Mouse (Mus musculus): ENCODE measurements around the gene Dpp8. TPM values are rescaled to one million over a fixed set of nuclear protein-coding genes. Genes with fewer than 3 reads are reported as not detected.
A peak's percentile ranks its signal among the peaks of the same experiment; 100 is the strongest.

The Dpp8 gene
- polyA plus RNA-seq, 1 experiment from 2014 or later, result 17.7 TPM

DNA sequence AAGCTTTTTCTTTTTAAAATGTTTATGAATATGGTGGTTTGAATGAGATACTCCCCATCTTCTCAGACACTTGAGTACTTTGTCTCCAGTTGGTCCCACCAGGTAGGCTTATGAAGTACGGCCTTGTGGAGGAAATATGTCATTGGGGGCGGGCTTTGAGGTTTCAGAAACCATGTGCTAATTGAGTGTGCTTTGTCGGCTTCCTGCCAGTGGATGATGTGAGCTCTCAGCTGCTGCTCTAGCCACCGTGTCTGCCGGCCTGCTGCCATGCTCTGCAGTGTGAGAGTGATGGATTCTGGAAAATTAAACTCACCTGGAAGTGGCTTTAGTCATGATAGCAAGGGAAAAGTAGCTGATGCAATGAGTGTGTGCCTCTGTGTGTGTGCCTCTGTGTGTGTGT is 55.3 kb downstream of the Dpp8 start:
- 13% methylated on average over 5 of the region's 5 CpGs for WGBS (ENCODE audit: insufficient replicate concordance)
- H3K9ac ChIP-seq, result no peak overlapping the region
- ATAC-seq (ENCODE audit: insufficient read depth), result no peak
- peaks cover 29% of the 10 kb centered on the region for H3K4me1 ChIP-seq (replicated peaks)
- H3K27me3 ChIP-seq, result no peaks in the 10 kb centered on the region
- H3K36me3 ChIP-seq (replicated peaks), result peaks cover 19% of the 10 kb centered on the region
- H3K4me2 ChIP-seq, result no peak overlapping the region
- H3K9me3 ChIP-seq (replicated peaks), result no peaks in the 10 kb centered on the region
- H3K4me3 ChIP-seq (replicated peaks), result no peak overlapping the region
- no peak overlapping the region for H3K27ac ChIP-seq (replicated peaks)

DNA sequence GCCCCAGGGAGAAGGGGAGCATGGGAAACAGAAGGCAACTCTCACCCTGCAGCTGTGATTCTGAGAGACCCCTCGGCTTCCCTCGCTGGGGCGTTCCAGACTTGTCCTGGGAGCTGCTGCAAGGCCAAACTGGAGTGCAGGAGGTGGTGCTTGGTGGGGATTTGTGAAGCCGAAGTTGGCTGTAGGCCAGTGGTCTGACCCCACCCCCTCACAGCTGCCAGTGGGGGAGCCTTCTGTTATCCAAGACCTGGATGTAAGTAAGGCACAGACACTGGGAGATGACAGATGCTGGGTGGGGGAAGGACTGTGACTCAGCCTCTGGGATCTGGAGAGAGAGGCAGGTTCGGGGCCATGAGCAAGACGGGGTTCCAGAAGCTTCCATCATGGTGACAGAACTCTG is 62.0 kb downstream of the Dpp8 start:
- H3K4me2 ChIP-seq, result no peak overlapping the region
- ATAC-seq (ENCODE audit: insufficient read depth), result no peak

DNA sequence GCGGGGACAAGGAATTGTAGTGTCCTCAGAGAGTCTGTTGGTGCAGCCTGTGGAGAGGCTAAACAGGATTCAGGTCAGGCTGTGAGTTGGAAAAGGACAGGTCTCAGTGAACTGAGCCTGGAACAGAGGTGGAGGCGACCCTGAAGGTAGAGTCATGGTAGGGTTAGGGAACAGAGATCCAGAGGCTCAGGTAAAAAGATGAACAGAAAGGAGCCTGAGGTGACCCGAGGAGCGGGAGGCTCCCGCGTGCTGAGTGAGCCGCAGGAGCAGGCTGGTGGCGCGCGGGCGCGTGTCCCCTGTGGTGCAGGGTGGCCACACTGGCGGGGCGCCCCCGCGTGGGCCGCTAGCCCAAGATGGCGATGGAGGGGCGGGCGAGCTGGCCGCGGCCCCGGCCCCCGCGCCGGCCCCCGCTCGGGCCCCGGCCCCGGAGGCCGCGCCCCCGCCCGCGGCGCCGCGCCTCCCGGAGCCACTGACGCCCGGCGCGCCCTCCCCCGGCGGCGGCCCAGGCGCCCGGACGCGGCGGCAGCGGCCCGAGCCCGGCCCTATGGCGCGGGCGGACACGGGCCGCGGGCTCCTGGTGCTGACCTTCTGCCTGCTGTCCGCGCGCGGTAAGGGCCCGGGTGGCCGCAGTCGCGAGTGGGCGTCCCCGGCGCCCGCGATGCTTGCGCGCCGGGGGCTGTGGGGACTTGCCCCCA is 68.9 kb downstream of the Dpp8 start, which contains the start of gene Igdcc4:
TSS of gene Igdcc4 (plus strand) at position 496 of the 695 bp plus-strand sequence.
- Histone ChIP-seq H3K4me2 (peak within 1 kb of the TSS; percentile 67), H3K4me3 (replicated peaks) (peak within 1 kb of the TSS; percentile 58), H3K4me1 (replicated peaks) (peaks cover 20% of the 10 kb centered on the region), H3K27ac (replicated peaks) (peak within 1 kb of the TSS; percentile 83), H3K36me3 (replicated peaks) (no peaks in the 10 kb centered on the region), H3K27me3 (peaks cover 57% of the 10 kb centered on the region), H3K9ac (peak within 1 kb of the TSS; percentile 39), H3K9me3 (replicated peaks) (no peaks in the 10 kb centered on the region)
- WGBS (ENCODE audit: insufficient replicate concordance), result 3% methylated on average over 61 of the region's 76 CpGs
- ATAC-seq (ENCODE audit: insufficient read depth), result peak; percentile 26; the same call in 1 of the 2 replicates

More for the DNA sequence above, 62.0 kb downstream of the Dpp8 start:
- no peak overlapping the region for H3K4me3 ChIP-seq (replicated peaks)
- 0 out of 2 replicates have a peak, but pooled peaks cover 3% of the 10 kb centered on the region for H3K4me1 ChIP-seq (replicated peaks)
- H3K9ac ChIP-seq, result no peak overlapping the region
- no peaks in the 10 kb centered on the region for H3K36me3 ChIP-seq (replicated peaks)
- 65% methylated on average over 6 of the region's 6 CpGs for WGBS (ENCODE audit: insufficient replicate concordance)
- H3K9me3 ChIP-seq (replicated peaks), result no peaks in the 10 kb centered on the region
- no peak overlapping the region for H3K27ac ChIP-seq (replicated peaks)
- H3K27me3 ChIP-seq, result peaks cover 7% of the 10 kb centered on the region; the same call in 1 of the 2 replicates

GRCm38 (mm10) chr9:65101686-65102376 is 69.6 kb downstream of the Dpp8 start:
- Histone ChIP-seq H3K4me1 (replicated peaks) (peaks cover 20% of the 10 kb centered on the region), H3K27me3 (peaks cover 62% of the 10 kb centered on the region), H3K4me2 (peak overlapping the region; percentile 67), H3K27ac (replicated peaks) (peak overlapping the region; percentile 83), H3K36me3 (replicated peaks) (no peaks in the 10 kb centered on the region), H3K9ac (peak overlapping the region; percentile 39), H3K9me3 (replicated peaks) (no peaks in the 10 kb centered on the region), H3K4me3 (replicated peaks) (peak overlapping the region; percentile 58)
- ATAC-seq (ENCODE audit: insufficient read depth), result peak; percentile 76
- WGBS (ENCODE audit: insufficient replicate concordance), result under 1% methylated on average over 39 of the region's 39 CpGs

DNA sequence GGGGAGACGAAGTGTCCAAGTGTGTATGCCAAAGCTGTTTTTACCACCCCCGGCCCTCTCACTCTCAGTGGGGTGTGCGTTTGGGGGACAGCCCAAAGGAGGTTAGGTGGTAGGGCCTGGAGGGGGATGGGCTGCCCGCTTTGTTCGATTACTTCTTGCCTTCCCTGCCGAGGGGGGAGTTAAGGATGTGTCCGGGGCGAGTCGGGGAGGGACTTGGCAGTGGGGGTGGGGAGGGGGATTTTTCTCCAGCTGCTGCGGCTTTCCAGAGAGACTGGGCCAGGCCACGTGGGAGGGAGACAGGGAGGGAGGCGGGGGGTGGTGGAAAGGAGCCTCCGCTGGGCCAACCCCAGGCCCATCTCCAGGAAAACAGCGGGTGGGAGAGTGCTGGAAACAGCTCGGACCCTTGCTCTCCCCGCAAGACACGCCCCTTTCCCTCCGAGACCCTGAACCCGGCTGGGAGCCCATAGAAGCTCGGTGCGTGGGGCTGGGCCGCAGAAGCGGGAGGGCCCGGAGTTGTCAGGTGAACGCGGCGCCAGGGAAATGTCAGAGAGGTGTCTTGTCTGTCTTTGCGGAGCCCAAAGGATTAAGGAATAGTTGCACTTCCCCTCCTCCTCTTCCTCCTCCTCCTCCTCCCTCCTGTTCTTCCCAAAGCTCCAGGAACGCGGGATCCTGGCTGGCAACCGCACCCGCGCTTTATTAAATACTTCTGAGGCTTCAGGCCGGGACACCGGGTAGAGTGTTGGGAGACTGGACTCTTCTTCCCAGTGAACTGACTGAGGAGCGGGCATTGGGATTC is 70.4 kb downstream of the Dpp8 start:
- Histone ChIP-seq H3K9ac (peak overlapping the region; percentile 27; the same call in 1 of the 2 replicates), H3K36me3 (replicated peaks) (no peaks in the 10 kb centered on the region), H3K4me3 (replicated peaks) (peak overlapping the region; percentile 58), H3K27ac (replicated peaks) (peak overlapping the region; percentile 83), H3K27me3 (peaks cover 66% of the 10 kb centered on the region), H3K4me2 (peak overlapping the region; percentile 67), H3K4me1 (replicated peaks) (peaks cover 20% of the 10 kb centered on the region), H3K9me3 (replicated peaks) (no peaks in the 10 kb centered on the region)
- ATAC-seq (ENCODE audit: insufficient read depth), result peak; percentile 26; the same call in 1 of the 2 replicates
- 11% methylated on average over 36 of the region's 36 CpGs for WGBS (ENCODE audit: insufficient replicate concordance)

GRCm38 (mm10) chr9:65103173-65103752 is 71.0 kb downstream of the Dpp8 start:
- no peaks in the 10 kb centered on the region for H3K9me3 ChIP-seq (replicated peaks)
- peak overlapping the region; percentile 67 for H3K4me2 ChIP-seq
- H3K27me3 ChIP-seq, result peaks cover 70% of the 10 kb centered on the region
- peaks cover 20% of the 10 kb centered on the region for H3K4me1 ChIP-seq (replicated peaks)
- H3K36me3 ChIP-seq (replicated peaks), result no peaks in the 10 kb centered on the region
- WGBS (ENCODE audit: insufficient replicate concordance), result 25% methylated on average over 8 of the region's 8 CpGs
- peak overlapping the region; percentile 58 for H3K4me3 ChIP-seq (replicated peaks)
- ATAC-seq (ENCODE audit: insufficient read depth), result no peak
- H3K27ac ChIP-seq (replicated peaks), result peak overlapping the region; percentile 83
- 0 out of 2 replicates have a peak overlapping the region, but pooled peaks have one; percentile 25 for H3K9ac ChIP-seq

GRCm38 (mm10) chr9:65106821-65107220 is 74.6 kb downstream of the Dpp8 start:
- H3K27ac ChIP-seq (replicated peaks), result no peak overlapping the region

DNA sequence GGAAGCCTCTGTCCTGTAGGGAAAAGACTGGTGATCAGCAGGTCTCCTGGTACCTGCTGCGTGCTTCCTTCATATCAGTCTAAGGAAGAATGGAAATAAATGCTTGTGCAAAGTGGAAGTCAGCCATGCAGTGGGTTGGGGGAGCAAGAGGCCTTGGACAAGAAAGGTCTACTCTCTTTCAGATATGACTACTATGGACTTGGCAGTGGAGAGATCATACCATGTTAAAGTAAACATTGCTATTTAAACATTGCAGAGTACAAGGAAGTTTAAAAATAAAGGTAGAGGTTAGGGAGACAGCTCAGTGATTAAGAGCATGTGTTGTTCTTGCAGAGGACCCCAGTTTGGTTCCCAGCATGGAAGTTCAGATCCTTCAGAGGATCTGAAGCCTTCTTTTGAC is 75.7 kb downstream of the Dpp8 start:
- Histone ChIP-seq H3K4me1 (replicated peaks) (peaks cover 18% of the 10 kb centered on the region; the same call in 1 of the 2 replicates), H3K36me3 (replicated peaks) (no peaks in the 10 kb centered on the region), H3K4me2 (no peak overlapping the region), H3K4me3 (replicated peaks) (no peak overlapping the region), H3K9me3 (replicated peaks) (no peaks in the 10 kb centered on the region), H3K27me3 (peaks cover 47% of the 10 kb centered on the region), H3K9ac (no peak overlapping the region), H3K27ac (replicated peaks) (no peak overlapping the region)
- 53% methylated on average over 1 of the region's 1 CpGs for WGBS (ENCODE audit: insufficient replicate concordance)
- no peak for ATAC-seq (ENCODE audit: insufficient read depth)

More at GRCm38 (mm10) chr9:65106821-65107220, 74.6 kb downstream of the Dpp8 start:
- H3K9ac ChIP-seq, result no peak overlapping the region
- no peak overlapping the region for H3K4me2 ChIP-seq
- no peak for ATAC-seq (ENCODE audit: insufficient read depth)
- no peak overlapping the region for H3K4me3 ChIP-seq (replicated peaks)
- peaks cover 58% of the 10 kb centered on the region for H3K27me3 ChIP-seq
- peaks cover 21% of the 10 kb centered on the region for H3K4me1 ChIP-seq (replicated peaks)
- 59% methylated on average over 4 of the region's 4 CpGs for WGBS (ENCODE audit: insufficient replicate concordance)
- H3K9me3 ChIP-seq (replicated peaks), result no peaks in the 10 kb centered on the region
- H3K36me3 ChIP-seq (replicated peaks), result no peaks in the 10 kb centered on the region

- H3K4me1 ChIP-seq (replicated peaks), result peaks cover 14% of the 10 kb centered on the region; the same call in 1 of the 2 replicates
- 18% methylated on average over 24 of the region's 24 CpGs for WGBS (ENCODE audit: insufficient replicate concordance)
- peak overlapping the region; percentile 27; the same call in 1 of the 2 replicates for H3K4me2 ChIP-seq
- H3K27ac ChIP-seq (replicated peaks), result no peak overlapping the region; the same call in 1 of the 2 replicates
- ATAC-seq (ENCODE audit: insufficient read depth), result no peak
- no peaks in the 10 kb centered on the region for H3K9me3 ChIP-seq (replicated peaks)
- H3K36me3 ChIP-seq (replicated peaks), result no peaks in the 10 kb centered on the region
- peaks cover 34% of the 10 kb centered on the region for H3K27me3 ChIP-seq
- no peak overlapping the region for H3K4me3 ChIP-seq (replicated peaks)
- no peak overlapping the region for H3K9ac ChIP-seq
Observed at GRCm38 (mm10) chr9:65109132-65110072, 77.2 kb downstream of the Dpp8 start.

DNA sequence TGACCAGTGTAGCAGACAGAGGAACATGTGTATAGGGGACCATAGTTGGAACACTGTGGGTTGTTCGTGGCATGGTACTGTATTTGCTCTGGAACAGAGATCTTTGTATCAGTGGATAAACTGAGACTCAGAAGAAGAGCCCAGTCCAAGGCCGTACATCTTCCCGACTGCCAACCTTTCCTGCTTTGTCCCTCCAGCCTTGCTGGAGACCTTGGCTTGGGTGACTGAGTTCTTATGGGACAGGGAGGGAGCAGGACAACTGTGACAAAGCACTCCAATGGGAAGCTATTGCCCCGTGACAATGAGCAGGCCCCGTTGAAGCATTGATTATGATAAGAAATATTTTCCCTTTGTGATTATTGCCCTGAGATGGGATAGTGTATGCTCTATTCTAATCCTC is 79.5 kb downstream of the Dpp8 start:
- Histone ChIP-seq H3K4me1 (replicated peaks) (peaks cover 14% of the 10 kb centered on the region; the same call in 1 of the 2 replicates), H3K27me3 (peaks cover 30% of the 10 kb centered on the region), H3K4me3 (replicated peaks) (no peak overlapping the region), H3K9ac (no peak overlapping the region), H3K9me3 (replicated peaks) (no peaks in the 10 kb centered on the region), H3K4me2 (no peak overlapping the region), H3K27ac (replicated peaks) (no peak overlapping the region), H3K36me3 (replicated peaks) (no peaks in the 10 kb centered on the region)
- WGBS (ENCODE audit: insufficient replicate concordance), result 63% methylated on average over 5 of the region's 5 CpGs
- no peak for ATAC-seq (ENCODE audit: insufficient read depth)
